Mouse (Mus musculus) neutrophil, adult 5-6 weeks (primary cell): ENCODE measurements around the gene Tpgs1. TPM values are rescaled to one million over a fixed set of nuclear protein-coding genes. Genes with fewer than 3 reads are reported as not detected.
A peak's percentile ranks its signal among the peaks of the same experiment; 100 is the strongest.
"Not testable (repeated sequence)": the region's sequence is repeated elsewhere in the genome, so short reads cannot be mapped to it uniquely, and the experiment has no call there.

Source experiments
- ATAC-seq: fragments of 151-379, 151-347 bp; 2 replicates; pipeline ENCODE4 v1.8.0; 2017; ENCODE audit warnings: mild to moderate bottlenecking, moderate TSS enrichment; ENCODE audit not compliant: insufficient number of reproducible peaks, poor library complexity, low FRiP score, severe bottlenecking; ENCODE audit errors: extremely low read depth
- total RNA-seq: library from RNA; stranded (forward); fragments of 200-1000 nt; gene quantifications from 2 replicates; pipeline ENCODE4 v1.2.3, GENCODE M21; 2017

Gene Tpgs1
- total RNA-seq, 1 experiment from 2014 or later = 16.1 TPM

DNA sequence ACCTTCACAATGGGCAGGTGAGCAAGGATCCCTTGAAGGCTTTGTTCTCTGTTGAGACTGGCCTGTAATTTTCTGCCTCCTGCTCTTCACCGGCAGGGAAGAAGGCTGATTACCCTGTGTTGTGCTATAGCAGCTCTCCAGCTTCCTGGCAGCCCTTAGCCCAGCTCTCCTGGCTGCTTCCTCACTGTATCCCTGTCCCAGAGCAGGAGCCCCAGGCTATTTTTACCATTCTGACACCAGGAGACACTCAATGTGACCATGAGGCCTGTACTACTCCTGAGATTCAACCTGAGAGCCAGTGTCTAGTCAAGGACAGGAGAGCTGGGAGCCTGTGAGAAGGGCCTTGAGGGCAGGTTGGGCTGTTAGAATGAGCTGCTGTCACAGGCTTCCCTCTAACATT lies 17.5 kb downstream of the Tpgs1 start:
- no peak for ATAC-seq

DNA sequence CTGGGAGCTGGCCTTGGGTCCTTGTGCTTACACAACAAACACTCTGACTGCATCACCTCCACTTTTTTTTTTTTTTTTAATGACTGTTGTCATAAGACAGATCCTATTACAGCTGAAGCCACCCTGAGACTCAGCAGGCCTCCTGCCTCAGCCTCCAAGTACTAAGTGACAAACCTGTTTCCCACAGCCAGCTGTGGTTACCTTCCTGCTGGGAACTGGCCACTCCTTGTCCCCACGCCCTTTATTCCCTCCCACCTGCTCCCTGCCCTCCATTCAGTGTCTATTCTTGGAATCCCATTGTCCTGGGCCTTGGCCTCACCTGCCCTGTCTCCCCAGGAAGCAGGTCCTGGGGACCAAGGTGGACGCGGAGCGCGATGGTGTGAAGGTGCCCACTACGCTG lies 18.3 kb downstream of the Tpgs1 start:
- no peak for ATAC-seq

DNA sequence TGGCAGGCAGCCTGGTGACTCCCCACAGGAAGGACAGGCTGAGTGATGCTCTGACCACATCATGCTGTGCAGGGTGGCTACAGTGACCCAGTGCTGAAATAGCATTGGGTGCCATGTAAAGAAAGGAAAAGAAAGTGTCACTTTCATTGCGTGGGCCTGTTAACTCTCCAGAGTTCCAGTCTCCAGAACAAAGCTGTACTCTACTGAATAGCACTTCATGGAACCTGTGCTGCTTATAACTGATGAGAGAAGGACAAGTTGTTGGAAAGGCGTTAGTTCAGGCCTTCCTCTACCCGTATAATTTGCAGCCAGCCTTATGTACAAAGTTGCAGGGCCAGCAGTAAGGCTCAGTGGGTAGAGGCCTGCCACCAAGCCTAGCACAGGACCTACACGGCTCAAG lies 19.6 kb downstream of the Tpgs1 start, which contains the start of gene Gzmm:
TSS of gene Gzmm (plus strand) at position 301 of the 400 bp plus-strand sequence.
- no peak for ATAC-seq

DNA sequence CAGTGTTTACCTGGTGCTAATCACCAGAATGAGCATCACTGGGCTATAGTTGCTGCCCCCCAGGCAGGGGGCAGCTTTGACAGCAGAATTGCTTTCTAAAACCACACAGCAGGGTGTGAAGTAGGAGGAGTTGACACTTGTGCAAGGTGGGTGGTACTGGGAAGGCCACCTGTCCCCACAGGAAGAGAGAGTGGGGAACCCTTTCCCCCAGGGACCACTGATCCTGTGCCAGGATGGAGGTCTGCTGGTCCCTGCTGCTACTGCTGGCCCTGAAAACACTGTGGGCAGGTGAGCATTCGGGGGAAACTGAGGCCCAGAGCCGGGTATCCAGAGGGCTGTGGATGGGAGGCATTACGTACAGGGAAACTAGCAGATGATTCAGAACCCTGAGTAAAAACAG lies 20.0 kb downstream of the Tpgs1 start:
- ATAC-seq = no peak

DNA sequence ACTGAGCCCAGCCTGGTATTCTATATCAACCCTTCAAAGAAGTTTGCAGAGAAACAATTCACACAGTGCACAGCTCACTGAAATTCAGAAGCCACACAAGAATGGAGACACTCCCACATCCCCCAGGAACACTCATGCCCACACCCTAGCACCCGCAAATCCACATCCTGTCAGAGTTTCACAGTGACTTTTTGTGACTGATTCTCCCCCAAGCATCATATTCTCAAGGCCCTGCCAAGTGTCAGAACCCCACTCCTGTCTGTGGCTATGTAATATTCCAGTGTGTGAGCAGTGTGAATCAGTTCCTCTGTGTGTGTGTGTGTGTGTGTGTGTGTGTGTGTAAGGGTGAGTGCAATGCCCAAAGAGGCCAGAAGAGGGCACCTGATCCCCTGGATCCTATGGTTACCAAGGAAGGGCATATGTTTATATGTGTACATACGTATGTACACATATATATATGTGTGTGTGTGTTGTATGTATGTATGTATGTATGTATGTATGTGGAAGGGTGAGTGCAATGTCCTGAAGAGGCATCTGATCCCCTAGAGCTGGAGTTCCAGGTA lies 22.9 kb downstream of the Tpgs1 start:
- ATAC-seq = no peak

DNA sequence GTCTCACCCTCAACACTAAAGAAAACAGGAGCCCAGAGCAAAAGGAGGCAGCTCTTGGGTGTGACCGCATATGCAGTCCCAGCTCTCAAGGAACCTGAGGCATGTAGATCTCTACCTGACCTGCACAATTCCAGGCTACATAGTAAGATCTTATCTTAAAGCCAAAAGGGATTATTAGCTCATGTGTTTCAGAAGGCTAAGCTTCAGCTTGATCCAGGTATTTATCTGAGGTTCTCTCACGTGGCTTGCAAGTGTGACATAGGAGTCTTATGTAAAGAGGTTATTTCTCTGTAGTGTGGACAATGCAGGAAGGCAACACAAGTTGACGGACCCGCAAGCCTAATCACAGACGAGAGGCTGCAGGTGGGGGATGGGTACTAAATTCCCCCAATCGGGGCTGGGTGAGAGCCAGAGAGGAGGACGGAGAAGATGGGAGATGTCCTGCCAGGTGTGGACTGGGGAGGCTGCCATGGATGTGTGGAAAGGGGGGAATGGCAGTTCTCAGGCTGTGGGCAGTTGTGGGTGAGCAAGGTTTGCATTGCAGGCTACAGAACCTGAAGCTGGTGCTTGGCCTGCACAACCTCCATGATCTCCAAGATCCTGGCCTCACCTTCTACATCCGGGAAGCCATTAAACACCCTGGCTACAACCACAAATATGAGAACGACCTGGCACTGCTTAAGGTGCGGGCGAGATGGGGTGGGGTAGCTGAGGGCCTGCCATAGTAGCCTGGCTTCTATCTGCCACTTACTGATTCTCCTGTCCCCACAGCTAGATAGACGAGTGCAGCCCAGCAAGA lies 24.6 kb downstream of the Tpgs1 start:
- ATAC-seq = no peak

DNA sequence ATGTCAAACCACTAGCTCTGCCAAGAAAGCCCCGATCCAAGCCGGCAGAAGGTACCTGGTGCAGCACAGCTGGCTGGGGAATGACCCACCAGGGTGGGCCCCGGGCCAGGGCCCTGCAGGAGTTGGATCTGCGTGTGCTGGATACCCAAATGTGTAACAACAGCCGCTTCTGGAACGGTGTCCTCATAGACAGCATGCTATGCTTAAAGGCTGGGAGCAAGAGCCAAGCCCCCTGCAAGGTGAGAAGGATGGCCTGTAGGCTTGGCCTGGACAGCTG lies 25.1 kb downstream of the Tpgs1 start:
- ATAC-seq = no peak

DNA sequence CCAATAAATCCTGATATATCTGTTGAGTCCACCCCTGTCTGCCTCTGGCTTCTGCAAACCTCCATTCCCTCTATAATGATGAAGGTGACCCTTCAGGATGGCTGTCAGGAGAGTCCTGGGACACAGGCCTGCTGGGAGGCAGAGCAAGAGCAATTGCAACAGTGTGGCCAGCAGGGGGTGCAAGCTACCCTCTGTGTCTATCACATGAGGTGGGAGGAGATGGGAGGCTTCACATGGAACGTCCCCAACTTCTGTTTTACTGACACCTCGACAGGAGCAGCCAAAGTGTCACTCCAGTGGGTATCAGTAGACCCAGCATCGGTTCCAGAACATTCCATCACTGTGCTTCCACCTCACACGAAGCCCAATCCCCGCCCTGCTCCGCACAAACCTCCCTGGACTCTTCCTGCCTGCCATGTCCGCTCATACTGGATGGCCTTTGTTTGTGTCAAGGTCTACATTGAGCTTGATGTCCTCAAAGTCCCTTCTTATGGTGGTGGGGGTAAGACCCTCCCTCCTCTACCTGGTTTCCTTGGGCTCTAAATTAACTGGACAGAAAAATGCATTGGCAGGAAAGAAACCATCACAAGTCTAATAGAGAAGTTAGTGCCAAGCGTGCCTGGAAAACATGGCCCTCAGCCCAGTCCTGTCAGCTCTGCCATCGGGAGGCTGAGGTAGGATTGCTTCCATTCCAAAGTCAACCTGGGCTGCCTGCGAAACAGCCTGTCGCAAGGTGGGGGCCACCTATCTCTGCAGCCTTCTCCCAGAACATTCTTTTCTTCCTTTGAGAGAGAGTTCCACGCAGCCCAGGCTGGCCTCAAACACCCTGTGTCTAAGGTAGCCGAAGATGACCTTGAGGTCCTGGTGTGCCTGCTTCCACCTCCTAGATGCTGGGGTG lies 26.3 kb downstream of the Tpgs1 start:
- peak; percentile 68 for ATAC-seq

DNA sequence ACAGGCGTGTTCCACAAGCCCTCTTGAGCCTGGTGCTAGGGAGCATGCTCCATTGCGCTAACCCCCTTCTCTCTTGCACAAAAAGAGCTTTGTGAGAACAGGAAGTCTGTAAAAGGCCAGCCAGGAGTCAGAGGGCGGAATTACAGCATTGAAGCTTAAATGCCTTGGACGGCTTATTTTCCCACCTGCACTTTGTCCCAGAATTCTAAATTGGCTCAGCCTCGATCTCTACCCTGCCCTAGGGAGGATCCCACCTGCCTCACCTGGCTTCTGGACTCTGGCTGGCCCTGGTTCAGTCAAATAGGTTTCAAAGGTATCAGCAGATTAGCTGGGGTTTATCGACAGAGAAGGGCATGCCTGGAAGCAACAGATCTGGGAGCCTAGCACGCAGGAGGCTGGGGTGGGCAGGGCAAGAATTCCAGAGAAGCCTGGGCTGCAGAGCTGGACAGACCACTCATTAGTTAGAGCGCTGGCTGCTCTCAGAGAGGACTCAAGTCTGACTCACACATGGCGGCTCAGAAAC lies 27.0 kb downstream of the Tpgs1 start:
- ATAC-seq = no peak

DNA sequence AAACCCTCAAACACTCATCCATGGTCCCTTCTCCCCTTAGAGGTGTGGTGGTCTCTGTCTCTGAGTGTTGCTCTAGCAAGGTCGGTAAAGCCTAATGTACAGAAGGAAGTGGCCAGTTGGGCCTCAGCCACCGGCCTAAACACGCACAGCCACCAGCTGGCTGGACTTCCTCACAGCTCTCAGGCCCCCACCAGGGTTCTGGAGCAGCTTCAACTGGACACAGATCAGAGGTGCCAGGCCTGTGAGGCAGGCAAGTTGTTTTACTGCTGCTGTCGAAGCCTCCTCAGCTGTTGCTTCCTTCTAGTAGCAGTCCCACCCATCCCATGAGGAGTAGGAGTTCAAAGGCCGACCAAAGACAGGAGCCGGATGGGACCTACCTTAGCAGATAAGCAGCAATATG lies 28.7 kb downstream of the Tpgs1 start:
- ATAC-seq = no peak

DNA sequence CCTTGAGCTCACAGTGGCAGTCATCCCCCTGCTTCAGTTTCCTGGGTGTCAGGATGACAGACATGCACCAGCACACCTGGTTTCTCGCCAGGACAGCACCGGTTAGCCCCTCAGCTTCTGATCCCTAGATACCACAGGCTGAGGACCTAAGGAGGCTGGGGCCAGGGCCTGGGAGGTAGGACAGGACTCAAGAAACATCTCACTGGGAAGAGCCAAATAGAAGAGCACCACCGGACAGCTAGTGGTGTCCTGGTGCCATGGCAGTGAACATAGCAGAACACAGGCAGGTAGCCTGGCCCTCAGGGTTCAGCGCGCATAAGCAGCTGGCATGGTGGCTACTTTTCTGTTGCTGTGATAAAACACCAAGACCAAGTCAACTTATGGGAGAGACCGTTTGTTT lies 29.3 kb downstream of the Tpgs1 start:
- ATAC-seq = no peak

DNA sequence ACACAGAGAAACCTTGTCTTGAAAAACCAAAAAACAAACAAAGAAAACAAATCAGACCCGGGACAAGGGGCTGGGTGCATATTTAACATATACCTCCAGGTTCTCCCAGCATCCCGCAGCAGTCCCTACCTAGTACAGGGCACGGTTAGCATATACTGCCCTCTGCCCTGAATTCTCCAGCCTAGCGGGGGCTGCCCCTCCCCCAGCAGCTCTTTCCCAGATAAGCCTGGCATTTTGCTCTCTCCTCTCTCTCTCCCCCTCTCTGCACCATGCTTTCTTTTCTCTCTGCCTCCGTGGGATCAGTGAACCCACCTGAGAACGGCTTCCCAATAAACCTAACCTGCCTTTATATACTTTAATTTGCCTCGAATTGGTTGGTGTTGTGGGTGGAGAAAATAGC lies 31.5 kb downstream of the Tpgs1 start:
- ATAC-seq = no peak

DNA sequence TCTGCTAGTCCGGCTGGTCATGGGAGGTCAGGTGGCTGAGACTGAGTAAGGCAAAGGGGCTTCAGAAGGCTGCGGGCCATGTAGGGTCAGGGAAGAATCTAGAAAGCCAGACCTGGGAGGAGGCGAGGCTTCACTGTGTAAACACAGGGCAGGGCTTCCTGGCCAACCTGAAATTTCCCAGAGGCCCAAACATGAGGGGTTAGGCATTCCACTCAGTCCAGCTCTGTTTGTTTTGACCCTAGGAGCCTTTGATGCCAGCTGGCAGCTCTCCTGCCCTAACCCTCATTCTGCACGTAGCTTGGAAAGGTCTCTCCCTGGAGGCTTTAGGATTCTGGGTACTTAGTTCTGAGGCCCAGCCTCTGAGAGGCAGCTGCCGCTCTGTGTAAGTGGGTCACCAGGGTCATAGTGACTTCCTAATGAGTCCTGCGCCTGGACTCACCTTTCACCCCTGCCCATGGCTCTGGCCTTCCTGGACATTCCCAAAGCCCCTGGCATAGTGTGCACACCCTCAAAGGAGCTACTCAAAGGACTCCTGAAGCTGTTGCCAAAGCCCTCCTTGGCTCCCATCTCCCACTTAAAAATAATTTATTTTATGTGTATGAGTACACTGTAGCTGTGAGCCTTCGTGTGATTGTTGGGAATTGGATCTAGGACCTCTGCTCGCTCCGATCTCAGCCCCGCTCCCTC lies 32.4 kb downstream of the Tpgs1 start:
- no peak for ATAC-seq

DNA sequence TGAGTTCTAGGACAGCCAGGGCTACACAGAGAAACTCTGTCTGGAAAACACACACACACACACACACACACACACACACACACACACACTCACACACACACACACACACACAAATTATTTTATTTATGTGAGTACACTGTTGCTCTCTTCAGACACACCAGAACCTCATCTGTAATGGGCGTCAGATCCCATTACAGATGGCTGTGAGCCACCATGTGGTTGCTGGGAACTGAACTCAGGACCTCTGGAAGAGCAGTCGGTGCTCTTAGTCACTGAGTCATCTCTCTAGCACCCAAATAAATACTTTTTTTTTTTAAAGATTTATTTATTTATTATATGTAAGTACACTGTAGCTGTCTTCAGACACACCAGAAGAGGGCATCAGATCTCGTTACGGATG lies 33.8 kb downstream of the Tpgs1 start:
- ATAC-seq = not testable (repeated sequence)

DNA sequence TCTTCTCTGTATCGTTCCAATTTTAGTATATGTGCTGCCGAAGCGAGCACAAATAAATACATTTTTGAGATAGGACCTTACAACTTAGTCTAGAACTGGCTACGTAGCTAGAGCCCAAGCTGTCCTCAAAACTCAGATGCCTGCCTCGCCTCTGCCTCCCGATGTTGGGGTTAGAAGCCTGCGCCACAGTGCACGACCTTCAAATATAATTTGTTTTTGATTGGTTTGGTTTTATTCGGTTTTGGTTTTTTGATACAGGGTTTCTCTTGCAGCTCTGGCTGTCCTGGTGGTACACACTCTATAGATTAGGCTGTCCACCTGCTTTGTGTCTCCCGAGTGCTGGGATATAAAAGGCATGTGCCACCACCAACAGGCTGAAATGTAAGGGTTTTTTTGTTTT lies 34.4 kb downstream of the Tpgs1 start:
- ATAC-seq = no peak

DNA sequence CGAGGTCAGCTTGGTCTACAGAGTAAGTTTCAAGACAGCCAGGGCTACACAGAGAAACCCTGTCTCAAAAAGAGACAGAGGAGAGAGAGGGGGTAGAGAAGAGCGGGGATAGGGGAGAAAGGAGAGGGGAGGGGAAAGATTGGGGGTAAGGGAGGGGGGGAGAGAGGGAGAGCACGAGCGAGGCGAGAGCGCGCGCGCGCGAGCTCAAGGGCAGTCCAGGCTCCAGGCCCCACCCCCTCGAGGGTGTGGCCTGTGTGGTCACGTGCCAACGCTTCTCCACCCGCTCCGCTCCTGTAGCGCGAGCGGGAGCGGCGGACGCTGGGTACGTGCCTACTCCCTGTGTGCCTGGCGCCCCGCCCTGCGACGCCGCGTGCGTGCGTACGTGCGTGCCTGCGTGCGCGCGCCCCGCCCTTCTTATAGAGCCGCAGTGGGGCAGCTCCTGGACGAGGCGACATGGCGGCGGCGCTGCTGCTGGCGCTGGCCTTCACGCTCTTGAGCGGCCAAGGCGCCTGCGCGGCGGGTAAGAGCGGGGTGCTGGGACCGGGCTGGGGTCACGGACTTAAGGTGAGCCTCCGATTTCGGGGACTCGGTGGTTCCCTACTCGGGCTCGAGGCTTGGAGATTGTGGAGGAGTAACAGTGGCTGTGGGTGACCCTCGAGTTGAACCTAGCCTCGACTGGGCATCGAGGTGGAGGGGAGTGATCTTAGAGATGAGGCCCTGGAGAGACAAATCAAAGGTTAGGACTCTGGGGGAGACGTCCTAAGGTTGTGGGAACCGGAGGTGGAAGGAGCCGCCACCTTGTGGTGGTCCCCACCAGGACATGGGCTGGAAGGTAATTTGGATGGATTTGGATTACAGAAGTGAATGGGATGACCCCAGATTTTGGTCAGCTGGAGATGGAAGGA lies 35.1 kb downstream of the Tpgs1 start, which contains the start of gene Bsg:
TSS of gene Bsg (plus strand) at position 427 of the 905 bp plus-strand sequence.
- ATAC-seq = peak; percentile 93

DNA sequence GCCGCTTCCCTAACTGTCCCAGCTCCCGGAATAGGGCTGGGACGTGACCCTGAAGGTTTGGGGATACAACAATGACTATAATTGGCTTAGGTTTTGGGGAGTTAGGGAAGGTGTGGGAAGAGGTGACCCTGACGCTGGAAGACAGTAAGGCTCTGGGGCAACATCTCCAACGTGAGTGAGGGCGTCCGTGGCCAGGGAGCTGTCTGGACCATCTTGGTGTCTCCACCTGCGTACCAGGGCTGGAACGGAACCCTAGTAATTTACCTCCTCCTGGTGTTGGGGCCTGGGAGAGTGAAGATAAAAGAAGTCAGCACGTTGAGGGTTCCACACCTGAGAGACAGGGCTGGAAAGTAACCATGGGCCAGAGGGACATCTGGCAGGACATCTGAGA lies 35.8 kb downstream of the Tpgs1 start:
- no peak for ATAC-seq

DNA sequence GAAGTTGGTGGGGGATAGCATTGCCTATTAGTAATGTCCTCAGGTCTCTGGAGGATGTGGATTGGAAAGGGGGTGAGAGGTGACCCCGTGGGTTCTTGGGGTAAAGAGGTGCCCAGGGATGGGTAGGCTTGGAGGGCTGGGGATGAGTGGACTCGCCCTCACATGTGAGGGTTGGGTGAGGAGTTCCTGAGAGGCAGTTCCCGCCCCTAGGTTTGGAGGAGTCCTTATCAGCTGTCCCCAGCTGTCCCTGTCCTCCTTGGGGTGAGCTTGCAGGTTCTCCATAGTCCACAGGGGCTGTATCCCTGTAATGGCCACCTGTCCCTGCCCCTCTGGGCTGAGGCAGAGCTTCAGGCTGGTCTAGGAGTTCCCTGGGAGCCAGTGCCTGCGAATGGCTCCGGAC lies 36.8 kb downstream of the Tpgs1 start:
- no peak for ATAC-seq
